Mouse (Mus musculus): ENCODE data around the gene Vmn2r-ps130. TPM values are rescaled to one million over a fixed set of nuclear protein-coding genes. Genes with fewer than 3 reads are reported as not detected.

Vmn2r-ps130 gene
- polyA plus RNA-seq (2015; fragmentation: Nextera tagmentation; extraction: Ambion mirVana) = not detected in 2 replicates

DNA sequence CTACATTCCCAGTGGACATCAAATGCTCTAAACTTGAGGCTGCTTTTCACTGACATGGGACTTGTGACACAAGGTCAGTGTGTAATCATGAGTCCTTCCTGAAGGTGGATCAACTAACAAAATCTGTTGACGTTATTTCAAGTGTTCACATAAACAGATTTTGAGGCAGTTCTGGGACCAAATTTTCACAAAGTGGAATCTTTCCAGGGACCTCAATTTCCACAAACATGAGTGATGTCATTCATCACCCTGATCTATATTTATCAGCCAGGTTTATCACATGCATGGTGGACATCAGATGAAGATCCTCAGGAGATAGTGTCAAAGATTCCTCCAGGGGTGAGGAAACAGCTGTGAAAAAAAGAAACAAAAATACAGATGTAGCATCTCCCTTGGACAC lies at the start of gene Vmn2r-ps130:
Gene Vmn2r-ps130, plus strand, starts transcription at position 301 of the 400 bp plus-strand sequence.

Other genes with a start within 250 kb of the Vmn2r-ps130 start
- gene Zfp945, start 194.0 kb upstream of the Vmn2r-ps130 start, polyA plus RNA-seq (2015; fragmentation: Nextera tagmentation; extraction: Ambion mirVana) = 10.7 and 12.2 TPM in 2 replicates
- not detected in 2 replicates for gene Vmn2r113, start 118.2 kb upstream of the Vmn2r-ps130 start, polyA plus RNA-seq (2015; fragmentation: Nextera tagmentation; extraction: Ambion mirVana)
- gene Zfp40, start 132.1 kb downstream of the Vmn2r-ps130 start, polyA plus RNA-seq (2015; fragmentation: Nextera tagmentation; extraction: Ambion mirVana) = 4.6 and 4.9 TPM in 2 replicates

All from urinary bladder, postnatal 0 days (tissue).